Mouse (Mus musculus): ENCODE measurements at regions not wholly inside any gene's neighbourhood (a gene's known extent, or its start where the extent isn't known, plus 50 kb on each side); places are given as distances from the start of the nearest gene placed in this dataset.

DNA sequence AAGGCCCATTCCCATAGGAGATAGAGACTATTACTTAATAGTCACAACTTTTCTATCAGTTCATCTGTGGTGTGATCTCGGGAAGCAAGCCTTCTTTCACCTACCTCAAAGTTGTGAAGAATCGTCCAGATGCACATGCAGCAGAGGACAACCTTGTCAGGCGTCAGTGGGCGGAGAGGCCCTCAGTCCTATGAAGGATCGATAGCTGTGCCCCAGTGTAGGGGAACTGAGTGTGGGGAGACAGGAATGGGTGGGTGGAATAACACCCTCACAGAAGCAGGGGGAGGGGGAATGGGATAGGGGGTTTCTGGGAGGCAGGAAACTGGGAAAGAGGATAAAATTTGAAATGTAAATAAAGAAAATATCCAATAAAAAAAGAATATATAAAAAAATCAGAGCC is 133.5 kb upstream of the Nrxn1 start:
- DNase-seq (ENCODE audit: low read depth, low spot score): no peak

GRCm38 (mm10) chr17:91225916-91226315 is 133.0 kb upstream of the Nrxn1 start:
- no peak for DNase-seq (ENCODE audit: low read depth, low spot score)

DNA sequence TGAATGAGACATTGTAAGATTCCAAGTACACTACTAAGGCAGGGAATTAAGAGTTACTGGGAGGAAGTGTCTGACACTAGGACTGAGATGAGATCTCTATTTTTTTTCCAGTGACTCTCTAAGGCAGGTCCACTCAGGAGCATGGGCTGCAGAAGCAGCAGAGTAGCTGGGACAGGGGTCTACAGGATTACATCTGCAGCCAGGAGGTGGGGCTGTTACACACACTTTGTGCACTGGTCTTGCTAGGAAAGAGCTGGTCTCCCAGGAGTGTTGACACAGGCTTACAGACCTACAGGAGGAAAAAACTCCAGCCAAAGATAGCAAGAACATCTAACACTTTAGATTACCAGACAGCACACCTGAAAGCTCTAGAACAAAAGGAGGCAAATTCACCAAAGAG is 123.6 kb upstream of the Nrxn1 start:
- DNase-seq (ENCODE audit: low read depth, low spot score): peak; percentile 1

GRCm38 (mm10) chr17:91182574-91182973 is 89.7 kb upstream of the Nrxn1 start:
- DNase-seq (ENCODE audit: low read depth, low spot score): no peak

DNA sequence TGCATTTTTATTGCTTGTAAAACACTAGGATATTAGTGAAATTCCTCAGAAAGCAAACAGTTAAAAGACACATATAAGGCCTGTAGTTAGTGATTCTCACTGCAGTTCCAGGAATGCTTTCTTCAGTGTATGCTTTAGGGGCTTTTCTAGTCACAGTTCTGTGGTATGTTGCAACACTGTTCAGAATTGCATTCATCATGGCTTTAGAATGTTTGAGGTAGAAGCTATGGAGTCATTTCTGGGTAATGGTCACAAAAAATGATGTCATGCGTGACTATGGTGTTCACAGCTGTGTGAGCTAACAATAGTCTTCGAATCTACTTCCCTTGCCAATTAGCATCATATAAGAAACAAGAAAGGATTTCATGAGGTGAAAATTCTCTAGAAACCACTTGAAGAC is 69.0 kb upstream of the Nrxn1 start:
- no peak for DNase-seq (ENCODE audit: low read depth, low spot score)
